Mouse (Mus musculus) NIH3T3 (cell line): Measurements from ENCODE around the gene Fer1l4.

Experiments
- DNase-seq: peaks from one replicate; pipeline ENCODE4 v3.0.0-alpha.2; 2012; ENCODE audit warnings: low read depth

Gene Fer1l4

DNA sequence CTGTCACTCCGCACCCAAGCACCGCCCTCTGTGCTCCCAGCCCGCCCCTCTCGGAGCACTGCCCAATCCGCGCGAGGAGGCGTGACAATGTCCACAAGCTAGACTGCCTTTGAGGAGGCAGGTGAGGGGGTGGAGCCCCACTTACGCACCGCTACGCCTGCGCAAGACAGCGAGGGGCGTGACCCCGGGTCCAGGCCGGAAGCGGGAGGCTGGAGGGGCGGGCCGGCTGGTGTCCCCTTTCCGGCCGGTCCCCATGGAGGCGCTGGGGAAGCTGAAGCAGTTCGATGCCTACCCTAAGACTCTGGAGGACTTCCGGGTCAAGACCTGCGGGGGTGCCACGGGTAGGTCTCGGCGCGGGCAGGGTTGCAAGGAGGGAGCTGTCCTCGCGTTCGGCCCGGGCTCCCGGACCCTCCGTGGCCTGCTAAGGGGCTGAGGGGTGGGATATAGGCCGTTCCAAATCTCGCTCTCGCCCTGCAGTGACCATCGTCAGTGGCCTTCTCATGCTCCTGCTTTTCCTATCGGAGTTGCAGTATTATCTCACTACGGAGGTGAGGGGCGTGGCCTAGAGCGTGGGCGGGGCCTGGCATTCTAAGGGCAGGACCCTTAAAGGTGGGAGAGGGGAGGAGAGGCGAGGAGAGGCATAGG is 44.7 kb downstream of the Fer1l4 start, which contains the start of the genes 6430550D23Rik and Ergic3:
Gene 6430550D23Rik (minus strand): TSS at position 90 of the 645 bp plus-strand sequence.
Gene Ergic3 (plus strand): TSS at position 158 of the 645 bp plus-strand sequence.
- DNase-seq, result peak; percentile 97

DNA sequence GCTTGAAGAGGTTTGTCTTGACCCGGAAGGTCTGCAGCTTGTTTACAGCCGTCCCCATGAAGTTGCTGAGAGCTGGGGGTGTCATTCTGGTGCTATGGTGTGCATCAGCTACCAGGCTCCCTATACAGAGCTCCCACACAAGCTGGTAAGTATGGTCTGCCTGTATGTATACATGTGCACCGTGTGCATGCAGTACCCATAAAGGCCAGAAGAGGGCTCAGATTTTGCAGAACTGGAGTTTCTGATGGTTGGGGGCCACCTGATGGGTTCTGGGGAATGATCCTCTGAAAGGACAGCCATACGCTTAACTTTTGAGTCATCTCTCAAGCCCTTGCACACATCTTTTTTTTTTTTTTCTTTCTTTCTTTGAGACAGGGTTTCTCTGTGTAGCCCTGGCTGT is 47.4 kb downstream of the Fer1l4 start:
- peak; percentile 39 for DNase-seq

DNA sequence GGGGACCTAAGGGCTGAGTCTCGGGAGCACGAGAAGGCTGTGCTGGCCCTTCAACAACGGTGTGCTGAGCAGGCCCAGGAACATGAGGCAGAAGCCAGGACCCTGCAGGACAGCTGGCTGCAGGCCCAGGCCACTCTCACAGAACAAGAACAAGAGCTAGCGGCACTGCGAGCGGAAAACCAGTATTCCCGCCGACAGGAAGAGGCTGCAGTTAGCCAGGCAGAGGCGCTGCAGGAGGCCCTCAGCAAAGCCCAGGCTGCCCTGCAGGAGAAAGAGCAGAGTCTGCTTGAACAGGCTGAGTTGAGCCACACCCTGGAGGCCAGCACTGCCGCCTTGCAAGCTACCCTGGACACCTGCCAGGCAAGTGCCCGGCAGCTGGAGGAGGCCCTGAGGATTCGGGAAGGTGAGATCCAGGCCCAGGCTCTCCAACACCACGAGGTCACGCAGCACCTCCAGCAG is 60.9 kb downstream of the Fer1l4 start:
- peak; percentile 54 for DNase-seq

DNA sequence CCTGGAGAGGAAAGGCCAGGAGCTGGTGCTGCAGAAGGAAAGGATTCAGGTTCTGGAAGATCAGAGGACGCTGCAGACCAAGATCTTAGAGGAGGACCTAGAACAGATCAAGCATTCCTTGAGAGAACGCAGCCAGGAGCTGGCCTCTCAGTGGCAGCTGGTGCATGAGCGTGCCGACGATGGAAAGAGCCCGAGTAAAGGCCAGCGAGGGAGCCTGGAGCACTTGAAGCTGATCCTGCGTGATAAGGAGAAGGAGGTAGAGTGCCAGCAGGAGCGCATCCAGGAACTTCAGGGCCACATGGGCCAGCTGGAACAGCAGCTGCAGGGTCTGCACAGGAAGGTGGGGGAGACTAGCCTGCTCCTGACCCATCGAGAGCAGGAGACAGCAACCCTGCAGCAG is 61.6 kb downstream of the Fer1l4 start:
- no peak for DNase-seq

DNA sequence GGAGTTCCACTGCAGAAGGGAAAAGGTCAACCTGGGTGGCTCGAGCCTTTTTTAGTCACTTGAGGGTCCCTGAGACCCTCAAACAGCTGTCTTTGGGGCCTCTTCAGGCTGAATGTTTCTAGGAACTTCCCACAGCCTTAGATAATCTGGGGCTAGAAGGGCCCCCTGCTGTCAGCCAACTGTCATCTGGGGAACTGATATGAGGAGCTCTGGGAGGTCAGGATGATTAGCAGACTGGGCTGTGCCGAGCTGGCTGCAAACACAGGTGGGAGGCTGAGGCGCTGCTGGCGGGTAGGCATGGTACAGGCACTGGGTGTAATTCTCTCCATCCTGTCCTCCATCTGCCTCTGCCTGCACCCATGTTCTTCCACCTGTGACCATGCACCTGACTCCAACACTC is 63.7 kb downstream of the Fer1l4 start:
- DNase-seq, result no peak

DNA sequence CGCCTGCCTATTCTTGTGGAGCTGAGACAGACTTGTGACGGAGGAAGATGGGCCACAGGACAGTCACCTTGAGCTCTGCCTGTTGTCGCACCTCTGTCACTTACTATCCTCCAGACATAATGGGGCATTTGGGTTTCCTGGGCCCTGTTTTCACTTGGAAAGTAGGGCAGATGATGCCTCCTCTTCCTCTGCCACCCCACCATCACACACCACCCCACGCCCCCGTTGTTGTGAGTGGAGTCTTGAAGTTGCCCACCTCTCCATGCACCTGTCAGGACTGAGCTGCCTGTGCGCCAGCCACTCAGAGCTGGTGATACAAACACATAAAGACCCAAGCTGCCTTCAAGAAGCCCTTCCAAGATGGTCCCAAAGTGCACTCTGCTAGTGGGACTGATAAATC is 65.6 kb downstream of the Fer1l4 start:
- no peak for DNase-seq

DNA sequence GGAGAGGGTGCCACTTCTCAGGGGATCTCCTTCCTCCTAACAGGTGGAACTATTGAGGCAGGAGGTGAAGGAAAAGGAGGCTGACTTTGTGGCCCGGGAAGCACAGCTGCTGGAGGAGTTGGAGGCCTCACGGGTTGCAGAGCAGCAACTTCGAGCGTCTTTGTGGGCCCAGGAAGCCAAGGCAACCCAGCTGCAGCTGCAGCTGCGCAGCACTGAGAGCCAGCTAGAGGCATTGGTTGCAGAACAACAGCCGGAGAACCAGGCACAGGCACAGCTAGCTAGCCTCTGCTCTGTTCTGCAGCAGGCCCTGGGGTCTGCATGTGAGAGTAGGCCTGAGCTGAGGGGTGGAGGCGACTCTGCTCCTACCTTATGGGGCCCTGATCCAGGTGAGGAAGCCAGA is 67.0 kb downstream of the Fer1l4 start:
- no peak for DNase-seq

DNA sequence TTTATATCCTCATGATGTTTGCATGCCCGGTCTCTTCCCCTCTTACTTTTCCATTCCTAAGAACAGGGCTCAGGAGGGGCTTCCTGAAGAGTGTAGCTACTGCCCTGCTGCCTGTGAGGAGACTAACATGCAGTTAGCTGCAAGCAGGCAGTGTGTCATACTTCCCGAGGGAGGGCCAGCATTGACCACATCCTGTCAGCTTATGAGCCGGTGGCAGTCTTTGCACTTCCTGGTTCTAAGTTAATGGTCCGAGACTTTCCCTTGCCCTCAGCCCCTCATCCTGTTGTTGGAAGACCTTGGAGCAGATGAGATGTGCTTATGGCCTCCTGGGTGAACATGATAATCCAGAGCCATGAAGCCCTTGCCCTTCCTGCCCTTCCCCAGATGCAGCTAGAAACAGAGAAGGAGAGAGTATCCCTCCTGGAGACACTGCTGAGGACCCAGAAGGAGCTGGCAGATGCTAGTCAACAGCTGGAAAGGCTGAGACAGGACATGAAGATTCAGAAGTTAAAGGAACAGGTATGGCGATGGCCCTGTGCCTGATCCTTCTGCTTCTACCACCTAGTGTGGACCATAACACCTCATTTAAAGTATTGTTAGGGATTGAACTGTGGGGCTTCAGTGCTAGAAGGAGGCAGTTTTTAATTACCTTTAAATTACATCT is 73.3 kb downstream of the Fer1l4 start:
- DNase-seq, result peak; percentile 57

DNA sequence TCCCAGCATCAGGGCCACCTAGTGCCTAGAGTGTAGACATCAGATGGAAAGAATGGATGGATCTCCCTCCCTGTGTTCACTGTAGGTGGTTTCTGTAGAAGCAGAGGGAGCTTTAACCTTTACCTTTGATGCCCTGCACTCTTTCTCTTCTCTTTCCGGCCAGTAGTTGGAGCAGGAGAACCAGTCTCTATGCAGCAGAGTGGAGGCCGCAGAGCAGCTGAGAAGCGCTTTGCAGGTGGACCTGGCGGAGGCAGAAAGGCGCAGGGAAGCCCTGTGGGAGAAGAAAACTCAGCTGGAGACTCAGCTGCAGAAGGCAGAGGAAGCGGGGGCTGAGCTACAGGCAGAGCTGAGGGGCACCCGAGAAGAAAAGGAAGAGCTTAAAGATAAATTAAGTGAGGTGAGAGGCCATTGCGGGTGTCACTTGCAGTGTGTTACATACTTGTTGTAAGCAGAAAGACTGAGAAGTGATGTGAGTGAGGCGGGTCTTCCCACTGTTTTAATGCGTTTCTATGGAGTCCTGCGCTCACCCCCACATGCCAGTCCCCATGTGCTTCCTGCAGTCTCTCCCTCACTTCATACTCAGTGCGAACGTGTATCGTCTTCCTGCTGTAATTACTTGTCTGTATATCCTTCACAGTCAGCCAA is 78.5 kb downstream of the Fer1l4 start:
- DNase-seq, result no peak

DNA sequence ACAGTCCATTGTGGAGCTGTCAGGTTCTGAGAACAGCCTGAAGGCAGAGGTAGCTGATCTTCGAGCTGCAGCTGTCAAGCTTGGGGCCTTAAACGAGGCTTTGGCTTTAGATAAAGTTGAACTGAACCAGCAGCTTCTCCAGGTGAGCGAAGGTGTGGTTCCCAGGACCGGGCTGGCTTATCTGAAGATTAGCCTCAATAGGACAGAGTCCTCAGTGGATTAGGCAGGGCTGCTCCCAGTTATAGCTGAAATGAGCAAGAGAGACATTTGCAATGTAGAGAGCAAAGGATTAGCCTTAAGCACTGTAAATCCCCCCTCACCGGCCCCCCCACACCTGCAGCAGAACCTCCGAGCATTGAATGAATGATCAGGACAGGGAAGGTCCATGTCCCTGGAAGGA is 79.4 kb downstream of the Fer1l4 start:
- no peak for DNase-seq
